Mouse (Mus musculus) monocyte, adult 5-6 weeks (primary cell): ENCODE results near the gene Myo1h. TPM values are rescaled to one million over a fixed set of nuclear protein-coding genes. Genes with fewer than 3 reads are reported as not detected.

Experiments
- ATAC-seq: fragments of 153-309, 156-312 bp; replicated peaks from 2 replicates; pipeline ENCODE4 v1.8.0; 2017; ENCODE audit warnings: mild to moderate bottlenecking; ENCODE audit not compliant: low TSS enrichment, insufficient number of reproducible peaks, severe bottlenecking, poor library complexity, low FRiP score
- total RNA-seq: library from RNA; stranded (forward); fragments of 200-1000, 200-491, 200-594 nt; gene quantifications from 3 replicates; pipeline ENCODE4 v1.2.3, GENCODE M21; 2017

The Myo1h gene
- total RNA-seq = 2.3 to 8.7 TPM (median 4.6 TPM) in 3 replicates

DNA sequence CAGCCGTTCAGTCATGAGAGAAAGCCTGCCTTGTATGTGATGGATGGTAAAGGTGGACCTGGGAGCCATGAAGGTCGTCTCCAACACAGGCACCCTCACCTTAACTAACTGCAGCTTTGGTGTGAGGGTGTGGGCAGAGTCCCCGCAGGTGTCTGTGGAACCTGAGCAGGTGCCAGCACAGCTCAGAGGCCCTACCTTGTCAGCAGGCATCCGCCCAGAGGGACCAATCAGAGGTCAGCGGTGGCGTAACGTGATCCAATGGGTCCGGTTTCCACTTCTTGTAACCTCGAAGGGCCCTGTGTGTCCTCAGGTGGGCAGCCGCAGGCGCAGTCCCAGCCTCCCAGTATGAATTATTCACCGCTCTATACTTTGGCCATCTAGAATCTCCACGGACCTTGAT, at the start of gene Myo1h:
TSS of gene Myo1h (plus strand) at position 293 of the 400 bp plus-strand sequence.
- ATAC-seq = no peak

DNA sequence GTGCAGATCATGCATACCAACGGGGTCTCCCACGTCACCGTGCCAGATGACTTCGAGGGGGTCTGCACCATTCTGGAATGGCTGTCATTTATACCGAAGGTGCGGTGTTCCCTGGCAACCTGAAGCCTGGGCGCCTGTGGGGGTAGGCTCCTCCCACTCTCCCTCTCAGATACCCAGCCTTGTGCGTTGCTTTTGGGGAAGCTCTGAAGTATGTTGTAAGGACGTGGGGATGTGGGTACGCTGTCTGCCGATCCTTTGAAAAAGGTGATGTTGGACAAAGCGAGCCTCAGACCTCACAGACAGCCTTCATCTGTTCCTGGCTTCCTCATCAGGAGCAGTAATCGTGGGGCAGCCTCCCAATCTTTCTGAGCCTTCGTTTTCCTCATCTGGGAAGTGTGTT, 49.2 kb upstream of the Myo1h start:
- no peak for ATAC-seq

DNA sequence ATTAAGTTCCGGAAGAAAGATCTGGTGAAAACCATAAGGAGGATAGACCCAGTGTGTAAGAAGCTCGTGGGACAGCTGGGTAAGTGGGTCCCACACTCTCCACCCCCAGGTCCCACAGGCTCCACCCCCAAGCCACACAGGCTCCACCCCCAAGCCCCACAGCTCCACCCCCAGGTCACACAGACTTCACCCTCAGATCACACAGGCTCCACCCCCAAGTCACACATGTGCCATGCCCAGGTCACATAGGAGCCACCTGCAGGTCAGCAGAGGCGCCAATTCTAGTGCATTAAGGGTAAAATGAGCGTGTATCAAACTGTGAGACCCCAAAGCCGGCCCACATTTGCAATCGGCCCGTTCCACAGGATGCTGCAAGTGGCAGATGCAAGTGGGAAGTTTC, 42.5 kb upstream of the Myo1h start:
- no peak for ATAC-seq

DNA sequence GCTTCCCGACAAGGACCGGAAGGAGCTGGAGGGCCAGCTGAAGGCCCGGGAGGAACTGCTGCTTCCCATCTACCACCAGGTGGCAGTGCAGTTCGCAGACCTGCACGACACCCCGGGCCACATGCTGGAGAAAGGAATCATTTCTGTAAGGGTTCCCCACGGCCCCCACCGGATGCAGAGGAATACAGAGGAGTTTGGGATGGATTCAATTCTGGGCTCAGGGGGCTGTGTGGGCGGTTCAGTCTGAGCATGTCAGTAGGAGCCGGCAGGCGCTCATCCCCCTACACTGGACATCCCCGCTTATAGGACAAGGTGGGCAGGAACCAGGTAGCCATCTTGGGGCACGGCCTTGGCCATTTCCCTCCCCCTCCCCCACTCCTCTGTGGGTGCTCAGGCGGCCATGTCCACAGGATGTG, 40.8 kb upstream of the Myo1h start:
- ATAC-seq = 0 out of 2 replicates have a peak, but pooled peaks have one; percentile 38

DNA sequence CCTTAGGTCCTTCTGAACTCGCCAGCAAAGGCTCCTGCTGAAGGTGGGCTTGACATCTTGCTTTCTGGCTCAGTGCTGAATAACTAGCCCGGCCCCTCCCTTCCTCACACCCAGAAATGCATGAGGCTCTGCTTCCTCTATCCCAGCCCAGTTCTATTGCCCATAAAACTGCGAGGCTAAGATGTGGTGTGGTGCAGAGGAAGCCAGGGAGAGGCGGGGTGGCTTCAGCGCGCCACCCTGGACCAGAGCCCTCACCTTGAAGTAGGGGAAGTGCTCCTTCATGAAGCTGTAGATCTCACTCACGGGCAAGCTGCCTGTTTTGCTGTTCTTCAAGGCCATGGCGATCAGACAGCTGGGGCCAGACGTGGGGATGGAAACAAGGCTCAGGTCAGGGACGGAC, 29.5 kb upstream of the Myo1h start:
- ATAC-seq = no peak

DNA sequence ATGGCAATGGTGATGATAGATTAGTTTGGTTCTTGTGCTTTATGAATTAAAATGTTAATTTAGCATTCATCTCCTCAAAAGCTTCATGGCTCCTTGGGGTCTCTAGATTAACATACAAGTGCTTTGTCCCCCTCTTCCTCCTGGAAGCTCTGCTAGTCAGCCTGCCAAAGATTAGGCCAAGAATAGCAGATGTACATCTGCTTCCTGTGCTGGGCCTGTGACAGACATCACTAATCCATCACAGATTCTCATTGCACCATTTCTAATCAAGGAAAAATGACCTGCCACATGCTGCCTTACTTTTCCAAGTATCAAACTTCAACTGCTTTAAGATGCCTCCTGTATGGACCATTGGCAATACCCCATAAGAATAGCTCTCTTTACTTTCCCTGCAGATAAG, 27.5 kb upstream of the Myo1h start:
- ATAC-seq = no peak

DNA sequence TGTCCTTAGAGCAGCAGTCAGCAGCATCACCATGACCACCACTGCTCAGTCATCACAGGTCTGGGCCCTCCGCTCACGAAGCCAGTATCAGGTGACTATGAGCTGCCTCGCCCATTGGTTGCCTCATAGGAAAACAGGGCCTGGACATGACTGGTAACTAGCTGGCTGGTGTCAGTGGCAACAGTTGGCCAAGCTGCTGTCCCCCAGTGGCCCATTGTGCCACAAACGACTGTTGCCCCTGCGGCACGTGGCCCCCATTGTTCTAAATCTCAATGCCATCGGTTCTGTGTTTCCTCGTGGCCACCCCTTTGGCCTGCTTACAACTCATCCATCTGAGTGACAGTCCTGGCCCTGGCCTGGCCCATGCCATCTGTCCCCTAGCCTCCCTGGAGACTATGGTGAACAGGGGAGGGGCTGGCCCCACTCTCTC, 24.9 kb upstream of the Myo1h start:
- no peak for ATAC-seq

DNA sequence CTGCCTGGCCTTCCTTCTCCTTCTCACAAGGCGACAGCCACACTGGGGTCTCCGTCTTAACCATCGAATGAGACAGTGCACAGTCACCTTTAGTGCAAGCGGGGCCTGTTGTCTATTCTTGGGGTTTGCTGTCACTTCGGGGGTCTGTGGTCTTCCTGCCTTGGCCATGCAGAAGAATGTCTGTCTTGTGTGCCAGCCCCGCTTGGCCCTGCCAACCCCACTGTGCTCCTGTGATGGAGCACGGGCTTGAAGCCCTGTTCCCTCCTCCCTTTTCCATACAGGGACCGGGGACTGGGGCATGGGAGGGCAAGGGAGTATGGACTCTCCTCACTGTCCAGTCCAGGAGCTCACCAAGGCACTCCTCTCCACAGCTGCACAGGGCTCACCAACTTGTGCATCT, 24.2 kb upstream of the Myo1h start:
- no peak for ATAC-seq

DNA sequence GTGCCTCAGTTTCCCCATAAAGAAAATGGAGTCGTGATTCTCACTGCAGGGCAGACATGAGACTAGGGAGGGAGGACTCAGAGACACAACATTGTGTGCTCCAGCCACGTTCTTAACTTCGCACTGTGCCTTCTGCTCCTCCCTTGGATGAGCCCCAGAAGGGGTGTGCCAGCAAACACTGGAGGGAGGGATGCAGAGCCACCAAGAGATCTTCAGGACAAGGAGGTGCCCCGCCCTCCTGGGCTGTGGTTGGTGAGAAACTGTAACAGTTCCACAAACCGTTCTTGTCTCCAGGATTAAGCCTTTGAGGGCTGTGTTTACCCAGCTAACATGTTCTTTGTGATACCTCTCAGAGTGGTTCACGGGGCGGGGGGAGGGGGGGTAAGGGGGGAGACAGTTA, 20.3 kb upstream of the Myo1h start:
- no peak for ATAC-seq

DNA sequence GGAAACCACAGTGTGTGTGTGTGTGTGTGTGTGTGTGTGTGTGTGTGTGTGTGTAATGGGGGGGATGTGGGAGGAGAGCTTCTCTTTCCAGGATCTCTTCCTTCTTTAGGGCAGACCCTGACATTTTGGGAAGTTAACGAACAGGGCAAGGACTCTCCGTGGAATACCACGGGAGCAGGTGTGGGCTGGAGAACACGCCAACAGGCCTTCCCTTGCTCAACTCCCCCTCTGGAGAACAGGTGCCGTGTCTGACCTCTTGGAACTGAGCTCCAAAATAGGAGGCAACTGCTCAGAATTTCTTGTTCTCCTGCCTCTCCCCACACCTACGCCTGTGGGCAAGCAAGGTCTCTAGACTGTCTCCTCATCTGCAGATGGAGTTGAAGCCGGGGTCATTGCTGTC, 19.5 kb upstream of the Myo1h start:
- ATAC-seq = no peak

DNA sequence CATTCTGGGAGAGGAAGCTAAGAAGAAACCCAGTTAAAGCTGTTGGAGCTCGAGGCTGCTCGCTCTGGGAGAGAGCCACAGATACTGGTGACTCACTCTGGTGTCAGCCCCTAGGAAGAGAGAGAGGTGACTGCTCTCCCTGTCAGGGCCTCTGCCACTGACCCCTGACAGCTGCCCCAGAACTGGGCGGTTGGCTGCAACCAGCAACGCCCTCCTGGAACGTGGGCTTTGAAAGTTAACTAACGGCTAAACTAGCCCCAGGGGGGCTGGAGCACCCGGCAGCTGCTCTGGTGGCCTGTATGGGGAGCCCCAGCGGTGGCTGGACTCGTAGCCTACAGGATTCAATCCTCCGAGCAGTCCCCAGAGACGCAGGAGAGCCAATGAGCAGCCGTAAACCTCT, 19.0 kb upstream of the Myo1h start:
- ATAC-seq = no peak

DNA sequence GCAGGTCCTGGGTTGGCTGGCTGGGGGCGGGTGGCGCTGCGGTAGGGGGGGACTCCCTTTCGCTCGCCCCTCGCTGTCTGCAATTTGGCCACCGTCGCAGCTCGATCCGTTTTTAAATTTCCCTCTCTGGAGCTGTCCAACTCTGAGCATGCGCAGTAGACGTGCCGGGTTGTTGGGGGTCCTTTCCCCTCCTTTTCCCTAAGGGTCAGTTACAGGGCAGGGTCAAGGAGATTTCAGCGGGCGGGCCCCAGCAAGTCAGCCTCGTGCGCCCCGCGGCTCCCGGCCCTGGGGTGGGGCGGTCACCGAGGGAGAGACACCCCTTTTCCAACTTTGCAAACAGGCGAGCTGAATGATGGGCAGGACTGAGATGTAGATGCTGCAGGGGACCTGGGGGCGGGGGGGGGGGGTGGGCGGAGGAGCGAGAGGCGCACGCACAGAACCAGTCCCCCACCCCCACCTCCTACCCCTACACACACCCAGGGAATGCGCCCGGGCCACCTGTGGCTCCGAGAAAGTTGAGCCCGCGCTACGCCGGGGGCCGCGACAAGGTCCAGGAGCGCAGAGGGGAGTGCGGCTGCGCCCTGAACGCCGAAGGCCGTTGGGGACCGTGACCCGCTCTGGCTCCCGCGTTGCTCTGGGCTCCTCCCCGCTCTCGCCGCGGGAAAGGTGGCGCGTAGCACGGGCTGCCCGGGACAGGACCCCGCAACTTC, 15.1 kb upstream of the Myo1h start, which contains the start of gene Foxn4:
TSS of gene Foxn4 (minus strand) at position 115 of the 710 bp plus-strand sequence.
- no peak for ATAC-seq

DNA sequence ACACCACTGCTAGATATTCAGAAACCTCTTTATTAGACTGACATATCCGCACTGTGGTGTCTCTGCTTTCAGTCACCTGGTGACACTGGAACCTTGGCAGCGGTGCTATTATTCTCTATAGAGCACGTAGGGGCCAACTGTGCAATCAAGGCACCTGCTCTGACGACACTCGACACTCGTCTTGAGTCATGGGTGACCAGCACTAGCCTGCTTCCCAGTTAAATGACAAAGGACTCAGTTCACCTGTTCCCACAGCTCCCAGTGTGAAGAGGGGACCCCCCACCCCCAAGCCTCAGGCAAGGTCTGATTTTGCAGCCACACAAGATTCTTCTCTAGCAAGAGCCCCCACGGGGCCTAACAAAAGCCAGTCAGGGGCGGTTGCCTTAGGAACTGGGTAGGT, 13.6 kb upstream of the Myo1h start:
- no peak for ATAC-seq

DNA sequence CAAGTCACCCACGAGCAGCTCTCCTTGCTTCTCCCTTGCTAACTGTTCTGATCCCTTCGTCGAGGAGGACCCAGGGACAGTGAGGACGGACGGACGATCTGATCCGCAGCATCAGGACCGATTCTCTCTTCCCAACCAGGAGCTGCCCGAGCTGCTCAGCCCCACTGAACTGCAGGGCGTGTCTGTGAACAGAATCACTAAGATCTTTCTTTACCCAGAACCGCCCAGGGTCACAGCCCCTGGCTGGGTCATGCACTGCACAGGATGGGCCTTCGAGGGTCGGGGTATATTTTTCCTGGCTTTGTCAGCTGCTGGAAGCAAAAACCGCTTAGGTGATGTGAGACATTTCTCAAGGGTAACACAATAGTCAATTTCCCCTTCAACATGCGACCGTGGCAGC, 13.0 kb upstream of the Myo1h start:
- ATAC-seq = no peak

DNA sequence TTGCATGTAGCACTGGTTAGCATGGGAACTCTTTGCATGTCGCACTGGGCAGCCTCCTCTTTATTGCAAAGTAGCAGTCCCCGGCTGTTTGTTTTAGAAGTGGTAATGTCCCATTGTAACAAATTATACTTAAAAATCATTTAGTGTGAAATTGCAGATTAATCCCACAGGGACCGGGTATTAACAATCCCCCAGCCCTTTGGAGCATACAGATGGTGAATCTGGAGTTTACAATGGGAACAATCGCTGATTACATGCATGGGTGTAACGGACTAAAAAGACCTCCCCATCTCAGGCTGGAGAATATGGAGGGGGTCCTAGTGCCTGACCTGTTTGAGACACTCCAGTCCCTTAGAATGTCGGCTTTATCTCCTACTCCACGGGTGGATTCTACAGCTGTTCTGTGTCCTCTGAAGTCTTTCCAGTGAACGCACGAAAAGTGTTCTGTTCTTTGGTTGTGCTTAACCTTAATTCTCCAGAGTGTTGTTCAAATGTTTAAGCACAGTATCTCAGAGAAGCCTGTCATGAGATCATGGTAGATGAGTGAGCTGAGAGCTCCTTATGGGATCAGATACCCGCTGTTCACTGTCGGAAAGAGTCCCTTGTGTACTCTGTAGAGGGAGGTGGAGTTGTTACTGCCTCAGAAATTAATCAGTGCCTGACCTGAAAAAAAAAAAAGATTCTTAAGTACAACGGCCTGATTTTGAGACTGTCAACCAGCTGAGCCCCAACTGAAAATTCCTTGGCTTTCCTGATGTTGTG, 9.4 kb upstream of the Myo1h start:
- no peak for ATAC-seq

DNA sequence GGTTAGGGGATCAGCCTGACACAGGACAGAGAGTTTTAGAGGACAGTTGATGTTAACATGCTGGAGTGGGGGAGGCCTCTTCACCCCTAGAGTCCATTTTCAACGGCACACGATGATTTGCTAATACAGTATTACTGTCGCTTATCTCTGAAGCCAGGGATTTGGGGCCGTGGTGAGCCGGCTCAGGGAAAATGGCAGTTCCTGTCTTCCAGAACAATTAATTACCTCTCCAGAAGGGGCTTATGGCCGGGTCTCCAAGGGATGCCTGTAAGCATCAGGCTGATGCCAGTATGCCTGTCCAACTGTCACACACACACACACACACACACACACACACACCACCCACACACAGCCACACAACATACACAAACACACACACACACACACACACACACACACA, 6.6 kb upstream of the Myo1h start:
- ATAC-seq = no peak

DNA sequence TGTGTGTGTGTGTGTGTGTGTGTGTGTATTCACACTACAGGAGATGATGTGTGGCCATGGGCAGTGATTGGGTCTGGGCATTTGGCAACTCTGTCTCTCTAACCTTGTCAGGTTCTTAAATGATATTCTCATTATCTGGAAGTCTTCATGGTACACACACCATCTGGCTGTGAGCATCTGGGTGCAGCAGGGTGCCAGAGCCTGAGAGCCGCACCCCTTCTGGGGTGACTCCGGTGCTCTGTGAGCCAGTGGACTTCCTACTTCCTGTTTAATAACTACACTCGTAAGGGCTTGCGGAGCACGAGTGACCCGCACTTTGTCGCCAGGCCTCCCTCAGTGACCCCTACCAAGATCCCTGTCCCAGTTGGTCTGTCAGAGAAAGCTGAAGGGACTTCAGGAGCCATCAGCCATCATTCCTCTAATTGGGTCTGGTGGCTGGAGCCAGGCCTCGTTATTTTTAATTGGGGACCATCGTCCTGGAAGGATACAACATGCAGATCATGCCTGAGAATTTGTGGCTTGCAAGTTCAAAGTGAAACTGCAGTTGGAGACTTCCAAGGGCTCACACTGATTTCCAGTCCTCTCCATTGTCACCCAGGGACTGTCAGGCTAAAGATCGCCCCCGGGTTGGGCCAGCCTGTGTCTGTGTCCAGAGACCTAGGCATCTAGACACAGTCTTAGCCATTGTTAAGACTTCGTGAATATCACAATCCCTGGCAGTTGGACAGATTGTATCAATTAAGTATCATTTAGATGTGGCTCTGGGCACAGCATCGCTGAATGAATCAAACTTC, 4.2 kb upstream of the Myo1h start:
- ATAC-seq = no peak

DNA sequence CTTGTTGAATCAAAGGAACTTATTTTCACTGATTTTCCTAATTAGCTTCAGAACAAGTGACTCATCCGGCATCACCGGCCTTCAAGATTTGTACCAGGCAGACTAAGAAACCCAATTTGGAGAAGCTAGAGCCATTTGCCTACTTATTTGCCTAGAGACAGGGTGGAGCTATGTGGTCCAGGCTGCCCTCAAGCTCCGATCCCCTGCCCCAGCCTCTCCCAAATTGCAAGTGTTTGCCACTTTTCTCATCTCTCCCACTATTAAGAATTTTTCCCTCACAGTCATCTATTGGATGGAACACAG, 3.6 kb upstream of the Myo1h start:
- ATAC-seq = no peak

DNA sequence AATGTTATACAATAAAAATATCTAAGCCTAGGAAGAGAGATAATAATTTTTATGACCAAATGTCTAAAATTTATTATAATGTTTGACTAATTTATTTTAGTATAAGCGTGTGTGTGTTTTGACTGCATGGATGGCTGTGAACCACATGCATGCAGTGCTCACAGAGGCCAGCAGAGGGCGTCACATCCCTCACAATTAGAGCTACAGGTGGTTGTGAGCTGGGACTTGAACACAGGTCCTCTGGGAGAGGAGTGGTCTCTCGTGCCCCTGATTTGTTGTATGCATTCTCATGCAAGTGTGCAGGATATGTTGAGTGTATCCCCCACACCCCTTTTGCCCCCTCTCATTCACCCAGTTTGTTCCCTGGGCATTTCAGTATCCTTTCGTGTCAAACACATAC, 2.9 kb upstream of the Myo1h start:
- ATAC-seq = no peak
